Mouse (Mus musculus): ENCODE results near the gene Arih1. TPM values are rescaled to one million over a fixed set of nuclear protein-coding genes. Genes with fewer than 3 reads are reported as not detected.

Gene Arih1
- polyA plus RNA-seq, 1 experiment, result 40.0 TPM

Other genes starting within 250 kb of the Arih1 start
- 26.4 and 29.9 TPM in 2 replicates for gene Adpgk, start 195.1 kb downstream of the Arih1 start, polyA plus RNA-seq (2012; rRNA removed)
- 10.1 and 11.2 TPM in 2 replicates for gene Bbs4, start 133.1 kb downstream of the Arih1 start, polyA plus RNA-seq (2012; rRNA removed)
- 103 and 106 TPM in 2 replicates for gene Hexa, start 52.9 kb upstream of the Arih1 start, polyA plus RNA-seq (2012; rRNA removed)
- 1.3 and 1.5 TPM in 2 replicates for gene Tmem202, start 53.2 kb upstream of the Arih1 start, polyA plus RNA-seq (2012; rRNA removed)
- gene Celf6, start 91.3 kb upstream of the Arih1 start, polyA plus RNA-seq (2012; rRNA removed), result 0.19 and 0.21 TPM in 2 replicates
- 52.4 and 53.9 TPM in 2 replicates for gene Parp6, start 130.7 kb upstream of the Arih1 start, polyA plus RNA-seq (2012; rRNA removed)
- 888 and 1,061 TPM in 2 replicates for gene Pkm, start 169.8 kb upstream of the Arih1 start, polyA plus RNA-seq (2012; rRNA removed)
- 5.0 and 6.3 TPM in 2 replicates for gene Gramd2, start 193.5 kb upstream of the Arih1 start, polyA plus RNA-seq (2012; rRNA removed)

All from urinary bladder, adult 2 months (tissue).